Mouse (Mus musculus) heart, postnatal 0 days (tissue): ENCODE results near the gene Ctla4. TPM values are rescaled to one million over a fixed set of nuclear protein-coding genes. Genes with fewer than 3 reads are reported as not detected.
A peak's percentile ranks its signal among the peaks of the same experiment; 100 is the strongest.

Experiments
- ATAC-seq: fragments of 200-750 bp; cut with Nextera tagmentation; 2 replicates; pipeline ENCODE4 v1.8.0; 2017; ENCODE audit warnings: low read depth, moderate number of reproducible peaks, moderate library complexity; ENCODE audit not compliant: insufficient read depth
- DNase-seq: peaks from one replicate; pipeline ENCODE4 v3.0.0-alpha.2; 2016; ENCODE audit warnings: low spot score
- H3K27ac ChIP-seq: fragments of 300-500 bp; sonication (generic); 2 replicates; pipeline ENCODE4 v1.5.1; 2014; ENCODE audit warnings: low read depth, mild to moderate bottlenecking
- H3K27me3 ChIP-seq: fragments of 300-500 bp; sonication (generic); 2 replicates; pipeline ENCODE4 v1.6.1; 2014; ENCODE audit warnings: low read length, mixed read lengths; ENCODE audit not compliant: control insufficient read depth, insufficient read depth
- H3K36me3 ChIP-seq: fragments of 300-500 bp; sonication (generic); replicated peaks from 2 replicates; pipeline ENCODE4 v1.6.1; 2014; ENCODE audit warnings: low read length, mixed read lengths; ENCODE audit not compliant: control insufficient read depth, insufficient read depth
- H3K4me1 ChIP-seq: fragments of 300-500 bp; sonication (generic); 2 replicates; pipeline ENCODE4 v1.6.1; 2014; ENCODE audit warnings: antibody characterized with exemption; ENCODE audit not compliant: control insufficient read depth, insufficient read depth
- H3K4me2 ChIP-seq: fragments of 300-500 bp; sonication (generic); 2 replicates; pipeline ENCODE4 v1.6.1; 2014; ENCODE audit warnings: low read depth, mild to moderate bottlenecking, low read length, moderate library complexity
- H3K4me3 ChIP-seq: fragments of 300-500 bp; sonication (generic); 2 replicates; pipeline ENCODE4 v1.5.1; 2014; ENCODE audit warnings: low read depth, low read length
- H3K9ac ChIP-seq: fragments of 300-500 bp; sonication (generic); replicated peaks from 2 replicates; pipeline ENCODE4 v1.6.1; 2014; ENCODE audit warnings: low read depth, low read length, mixed read lengths
- H3K9me3 ChIP-seq: fragments of 300-500 bp; sonication (generic); replicated peaks from 2 replicates; pipeline ENCODE4 v1.6.1; 2016; ENCODE audit warnings: low read length; ENCODE audit not compliant: control insufficient read depth
- CTCF ChIP-seq: IDR thresholded peaks from 2 replicates; pipeline ENCODE4 v1.5.1; 2016; ENCODE audit warnings: antibody characterized with exemption, control low read depth, low read depth
- EP300 ChIP-seq: IDR thresholded peaks from 2 replicates; pipeline ENCODE4 v1.6.1; 2016; ENCODE audit warnings: antibody characterized with exemption, low read depth
- WGBS: fragments of 180-500 bp; shearing (Covaris S2); extraction: QIAGEN DNeasy Blood & Tissue Kit; methylation state at CpG from one replicate; pipeline ENCODE4 v1.1.7; 2014; 5-methylcytosine and 5-hydroxymethylcytosine counted together
- polyA plus RNA-seq: library from polyadenylated mRNA; unstranded; fragments of >200 nt; fragmentation: Nextera tagmentation; extraction: Ambion mirVana; gene quantifications from 2 replicates; pipeline ENCODE4 v1.2.1, GENCODE M21; 2015
- total RNA-seq: library from RNA; depleted of rRNA; stranded (reverse); fragments of >200 nt; gene quantifications from 2 replicates; pipeline ENCODE4 v1.2.3, GENCODE M21; 2014; ENCODE audit warnings: low replicate concordance

Gene Ctla4
- total and polyA plus RNA-seq, 2 experiments from 2014 or later, result not detected

DNA sequence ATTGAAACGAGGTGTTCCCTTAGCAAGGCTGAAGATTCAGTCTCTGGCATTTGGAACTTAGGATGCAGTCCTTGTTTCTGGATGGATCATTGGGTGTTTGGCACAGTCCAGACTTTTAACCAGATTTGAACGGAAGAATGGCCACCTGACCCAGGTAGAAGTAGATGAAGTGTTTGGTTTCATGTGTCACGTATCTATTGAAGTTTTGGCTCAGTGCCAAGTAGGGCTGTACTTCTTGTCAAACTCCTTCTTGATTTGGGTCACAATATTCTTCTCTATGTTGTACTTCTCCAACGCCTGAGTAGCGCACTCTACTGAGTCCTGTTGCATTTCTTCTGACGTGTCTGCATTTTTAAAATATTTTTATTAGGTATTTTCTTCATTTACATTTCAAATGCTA is 61.3 kb downstream of the Ctla4 start:
- Histone ChIP-seq H3K4me1 (0 out of 2 replicates have a peak, but pooled peaks cover 7% of the 10 kb centered on the region), H3K27ac (no peak overlapping the region), H3K36me3 (no peaks in the 10 kb centered on the region), H3K4me2 (no peak overlapping the region), H3K9me3 (no peaks in the 10 kb centered on the region), H3K4me3 (no peak overlapping the region), H3K27me3 (no peaks in the 10 kb centered on the region), H3K9ac (no peak overlapping the region)
- ATAC-seq (no peak), DNase-seq (no peak)
- WGBS, result 73% methylated on average over 6 of the region's 6 CpGs
- TF ChIP-seq CTCF, result no peak
- TF ChIP-seq EP300, result no peak

DNA sequence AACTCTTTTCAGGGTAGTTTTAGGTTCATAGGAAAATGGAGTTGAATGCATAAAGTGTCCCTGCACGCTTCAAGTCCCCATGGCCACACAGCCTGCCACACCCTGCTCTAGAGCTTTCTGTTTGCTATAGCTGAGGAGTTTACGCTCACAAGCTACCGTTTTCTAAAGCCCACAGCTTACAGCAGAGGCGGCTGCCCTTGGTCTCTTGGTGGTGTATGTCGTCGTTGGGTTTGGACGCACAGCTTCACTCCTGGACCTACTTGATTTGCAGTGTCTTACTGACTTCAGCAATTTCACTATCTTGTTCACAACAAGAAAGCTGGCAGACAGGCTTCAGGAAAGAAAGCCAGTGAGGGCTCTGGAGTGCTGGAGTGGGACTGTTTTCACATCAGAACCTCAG is 66.2 kb downstream of the Ctla4 start:
- no peaks in the 10 kb centered on the region for H3K36me3 ChIP-seq
- TF ChIP-seq EP300 (no peak), CTCF (no peak)
- WGBS, result 20% methylated on average over 7 of the region's 7 CpGs
- H3K4me3 ChIP-seq, result peak overlapping the region; percentile 12
- DNase-seq (peak; percentile 32), ATAC-seq (peak; percentile 17; the same call in 1 of the 2 replicates)
- H3K4me2 ChIP-seq, result peak overlapping the region; percentile 45
- H3K27me3 ChIP-seq, result no peaks in the 10 kb centered on the region
- H3K27ac ChIP-seq, result peak overlapping the region; percentile 77
- H3K9ac ChIP-seq, result peak overlapping the region; percentile 29; the same call in 1 of the 2 replicates
- H3K9me3 ChIP-seq, result no peaks in the 10 kb centered on the region
- 0 out of 2 replicates have a peak, but pooled peaks cover 5% of the 10 kb centered on the region for H3K4me1 ChIP-seq

DNA sequence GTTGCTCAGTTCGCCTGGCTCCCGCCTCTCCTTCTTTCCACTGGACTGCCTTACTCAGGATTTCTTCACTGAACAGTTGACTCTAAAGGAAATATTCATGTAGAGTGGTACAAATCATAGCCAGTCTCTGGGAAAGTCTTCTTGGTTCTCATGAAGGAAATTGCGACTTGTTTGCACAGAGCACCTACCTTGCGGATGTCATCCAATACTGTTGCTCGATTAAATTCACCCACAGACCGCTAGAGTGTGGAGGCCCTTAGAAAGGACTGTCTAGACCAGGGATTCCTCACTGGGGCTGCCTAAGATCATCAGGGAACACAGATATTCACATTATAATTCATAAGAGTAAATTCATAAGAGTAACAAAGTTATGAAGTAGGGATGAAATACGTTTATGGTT is 66.9 kb downstream of the Ctla4 start:
- WGBS, result 83% methylated on average over 7 of the region's 7 CpGs
- no peak for TF ChIP-seq CTCF
- TF ChIP-seq EP300, result no peak
- no peaks in the 10 kb centered on the region for H3K36me3 ChIP-seq
- no peaks in the 10 kb centered on the region for H3K27me3 ChIP-seq
- no peak overlapping the region for H3K4me3 ChIP-seq
- no peak overlapping the region for H3K4me2 ChIP-seq
- H3K9ac ChIP-seq, result no peak overlapping the region
- no peak for DNase-seq
- H3K4me1 ChIP-seq, result 0 out of 2 replicates have a peak, but pooled peaks cover 5% of the 10 kb centered on the region
- no peaks in the 10 kb centered on the region for H3K9me3 ChIP-seq
- no peak for ATAC-seq
- no peak overlapping the region for H3K27ac ChIP-seq

DNA sequence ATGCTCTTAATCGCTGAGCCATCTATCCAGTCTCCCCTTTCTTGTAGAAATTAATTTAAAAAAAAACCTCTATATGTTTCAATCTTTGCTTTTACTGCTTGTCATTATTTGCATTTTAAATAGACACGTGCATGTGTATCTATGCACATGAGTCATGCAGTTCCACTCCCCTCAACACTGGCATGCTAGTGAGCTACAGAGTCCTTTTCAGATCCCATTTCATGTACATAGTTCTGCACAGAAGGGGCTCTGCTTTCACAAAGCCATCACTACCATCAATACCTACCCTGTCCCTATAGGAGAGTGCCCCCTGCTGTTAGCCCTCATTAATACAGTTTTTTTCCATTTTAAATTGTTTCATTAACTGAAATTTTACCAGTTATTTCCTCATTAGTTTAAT is 68.0 kb downstream of the Ctla4 start:
- H3K27ac ChIP-seq, result no peak overlapping the region
- no peak overlapping the region for H3K4me3 ChIP-seq
- 51% methylated on average over 2 of the region's 2 CpGs for WGBS
- H3K4me1 ChIP-seq, result 0 out of 2 replicates have a peak, but pooled peaks cover 5% of the 10 kb centered on the region
- TF ChIP-seq EP300, result no peak
- peak; percentile 73 for TF ChIP-seq CTCF
- H3K9me3 ChIP-seq, result no peaks in the 10 kb centered on the region
- DNase-seq (no peak), ATAC-seq (0 out of 2 replicates have a peak, but pooled peaks have one; percentile 63)
- no peaks in the 10 kb centered on the region for H3K36me3 ChIP-seq
- no peak overlapping the region for H3K4me2 ChIP-seq
- no peak overlapping the region for H3K9ac ChIP-seq
- H3K27me3 ChIP-seq, result no peaks in the 10 kb centered on the region

DNA sequence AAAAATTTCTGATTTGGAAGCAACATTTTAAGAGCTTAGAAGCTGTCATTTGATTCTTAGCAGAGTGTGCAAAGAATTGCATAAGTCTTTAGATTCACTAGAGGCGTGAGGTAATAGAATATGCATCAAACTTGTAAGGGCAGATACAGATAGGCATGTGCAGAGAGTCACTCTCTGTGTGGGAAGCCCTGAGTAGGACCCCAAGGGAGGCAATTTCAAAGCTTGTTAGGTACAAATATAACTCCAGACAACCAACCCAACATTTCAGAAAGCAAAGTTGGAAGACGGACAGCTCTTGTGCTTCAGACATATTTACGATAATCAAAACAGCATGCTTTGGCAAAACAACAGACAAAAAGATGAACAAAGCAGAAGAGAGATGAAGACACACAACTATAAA is 68.4 kb downstream of the Ctla4 start:
- Histone ChIP-seq H3K4me3 (no peak overlapping the region), H3K27me3 (no peaks in the 10 kb centered on the region), H3K4me1 (0 out of 2 replicates have a peak, but pooled peaks cover 8% of the 10 kb centered on the region), H3K9me3 (no peaks in the 10 kb centered on the region), H3K36me3 (no peaks in the 10 kb centered on the region), H3K27ac (no peak overlapping the region), H3K9ac (no peak overlapping the region), H3K4me2 (no peak overlapping the region)
- TF ChIP-seq EP300, result no peak
- no peak for TF ChIP-seq CTCF
- DNase-seq (no peak), ATAC-seq (no peak)
- 85% methylated on average over 3 of the region's 3 CpGs for WGBS

DNA sequence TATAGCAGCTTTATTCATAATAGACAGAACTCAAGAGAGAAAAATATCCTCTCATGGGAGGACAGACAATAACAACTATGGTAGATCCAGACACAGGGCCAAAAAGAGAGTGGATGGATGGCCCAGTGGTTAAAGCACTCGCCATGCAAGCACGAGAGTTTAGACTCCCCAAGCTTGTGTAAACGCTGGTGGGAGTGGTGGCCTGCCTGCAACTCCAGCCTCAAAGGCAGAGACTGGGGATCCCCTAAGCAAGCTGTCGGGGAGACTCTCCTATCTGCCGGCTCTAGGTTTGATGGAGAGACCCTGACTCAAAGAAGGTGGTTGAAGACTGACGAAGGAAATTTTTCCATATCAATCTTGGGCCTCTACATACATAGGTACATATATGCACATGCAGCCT is 69.4 kb downstream of the Ctla4 start:
- no peak for TF ChIP-seq CTCF
- no peak for TF ChIP-seq EP300
- no peak overlapping the region for H3K9ac ChIP-seq
- no peak overlapping the region for H3K27ac ChIP-seq
- ATAC-seq (no peak), DNase-seq (no peak)
- no peak overlapping the region for H3K4me2 ChIP-seq
- 81% methylated on average over 6 of the region's 6 CpGs for WGBS
- H3K27me3 ChIP-seq, result no peaks in the 10 kb centered on the region
- 0 out of 2 replicates have a peak, but pooled peaks cover 12% of the 10 kb centered on the region for H3K4me1 ChIP-seq
- no peak overlapping the region for H3K4me3 ChIP-seq
- H3K9me3 ChIP-seq, result no peaks in the 10 kb centered on the region
- no peaks in the 10 kb centered on the region for H3K36me3 ChIP-seq
